Mouse (Mus musculus) small intestine, adult 2 months (tissue): ENCODE measurements around the gene Sp2.
A peak's percentile ranks its signal among the peaks of the same experiment; 100 is the strongest.

Experiments
- CTCF ChIP-seq: fragments of 200-500 bp; IDR thresholded peaks from 2 replicates; pipeline ENCODE4 v1.5.1; 2012; ENCODE audit warnings: low read depth, mild to moderate bottlenecking, control low read depth, inconsistent platforms, low read length, moderate library complexity, mixed read lengths; ENCODE audit not compliant: insufficient replicate concordance, insufficient read length; ENCODE audit errors: extremely low read depth
- POLR2A ChIP-seq: fragments of 200-500 bp; IDR thresholded peaks from 2 replicates; pipeline ENCODE4 v1.6.1; 2012; ENCODE audit warnings: low read depth, mild to moderate bottlenecking, control low read depth, inconsistent platforms, low read length, moderate library complexity

DNA sequence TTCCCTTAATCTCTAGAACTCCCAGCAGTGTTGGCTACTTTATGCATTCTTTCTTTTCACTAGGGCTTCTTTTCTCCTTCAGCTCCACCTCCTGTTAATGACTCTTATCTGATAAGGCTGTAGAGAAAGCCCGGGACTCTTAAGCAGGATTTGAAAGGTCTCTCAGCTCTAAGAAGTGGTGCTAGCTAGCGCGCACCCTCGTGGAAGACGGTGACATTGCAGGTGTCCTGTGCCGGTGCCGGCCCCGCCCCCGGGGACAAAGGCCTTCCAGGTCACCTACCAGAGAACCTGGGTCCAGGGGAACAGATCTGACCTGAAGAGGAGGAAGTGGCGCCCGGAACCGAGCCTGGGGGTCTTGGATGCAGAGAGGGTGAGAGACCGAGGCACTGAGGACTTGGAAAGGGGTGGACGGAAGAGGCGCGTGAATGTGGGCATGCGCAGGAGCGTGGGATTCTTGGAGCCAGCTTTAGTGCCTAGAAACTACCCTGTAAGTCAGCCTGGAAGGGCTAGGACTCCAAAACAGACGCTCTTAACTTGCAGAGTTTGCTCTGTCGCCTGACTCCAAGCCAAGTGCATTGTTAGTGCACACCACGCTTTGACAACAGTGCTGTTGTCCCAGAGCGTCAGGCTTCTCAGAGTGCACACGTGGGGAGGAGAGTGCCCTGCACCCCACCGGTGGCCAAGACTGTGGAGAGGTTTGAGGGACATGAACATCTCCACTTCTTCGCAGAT lies 47.1 kb upstream of the Sp2 start, which contains the start of gene Scrn2:
- TF ChIP-seq CTCF (peak; percentile 90; the same call in 1 of the 2 replicates), POLR2A (peak; percentile 58)
